8 mouse cellular contexts compared by ENCODE assay signal in the genomic region with DNA sequence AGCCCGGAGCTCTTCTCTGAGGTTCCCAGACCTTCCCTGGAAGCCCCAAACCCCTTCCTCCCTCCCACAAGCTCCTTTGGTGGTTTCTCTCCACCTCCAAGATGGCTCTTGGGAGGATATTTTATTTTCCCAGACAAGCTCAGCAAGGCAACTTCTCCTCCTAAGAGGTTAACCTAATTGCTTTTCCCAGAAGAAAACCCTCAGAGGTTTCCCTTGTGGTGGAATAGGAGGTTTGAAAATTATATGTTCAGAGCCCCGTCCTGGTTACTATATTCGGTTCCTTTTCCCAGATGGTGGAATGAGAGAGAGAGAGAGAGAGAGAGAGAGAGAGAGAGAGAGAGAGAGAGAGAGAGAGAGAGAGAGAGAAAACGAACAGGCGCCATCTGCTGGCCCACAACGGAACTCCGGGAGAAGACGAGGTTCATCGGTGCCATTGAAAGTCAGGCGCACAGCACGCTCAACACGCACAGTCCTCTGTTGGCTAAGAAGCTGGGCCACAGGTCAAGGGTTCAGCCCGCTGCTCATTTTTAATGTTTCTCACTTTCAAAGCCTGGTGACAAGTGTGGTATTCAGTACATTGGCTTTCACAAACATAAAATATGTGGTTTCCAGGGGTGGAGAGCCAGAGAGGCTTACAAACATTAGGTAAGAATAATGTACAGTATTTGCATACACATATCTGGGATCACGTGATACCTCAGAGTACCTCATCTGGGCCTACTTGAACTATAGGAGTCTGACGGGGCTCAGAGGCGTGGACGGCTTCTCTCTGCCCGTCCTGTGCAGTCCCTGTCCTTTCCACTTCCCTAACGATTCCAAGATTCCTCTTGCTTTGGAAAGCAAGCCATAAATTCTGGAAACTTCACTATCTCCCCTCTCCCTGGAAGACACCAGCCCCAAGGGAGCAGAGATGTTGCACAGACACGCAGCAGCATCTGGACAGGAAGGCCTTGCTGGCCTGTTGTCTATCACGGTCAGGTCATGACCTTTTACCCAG. TPM values are rescaled to one million over a fixed set of nuclear protein-coding genes. Genes with fewer than 3 reads are reported as not detected.
DNase-seq lines count a peak whose midpoint lies in the region; ATAC-seq and TF ChIP-seq lines count a peak whose summit lies in the region.

No protein-coding gene starts in this region.

- DNase-seq in 416B (ENCODE audit: low read depth) (peak; percentile 84), MEL (ENCODE audit: low read depth, low spot score) (peak; percentile 94)
- DNase-seq in cerebellum, postnatal 4 days (ENCODE audit: low spot score in 2 of 2): peak; percentile 58 to 79
- peak; percentile 80 for DNase-seq in gastrocnemius, postnatal 10 days
- DNase-seq in kidney, adult 18-20 months: peak; percentile 79
- peak; percentile 33 to 54 for DNase-seq in natural killer cell, adult 2 months (ENCODE audit: low spot score in 2 of 2)
- peak; percentile 68 for DNase-seq in thymus, postnatal 14 days

- H3K4me1 ChIP-seq in MEL (ENCODE audit: control insufficient read depth in 1 of 2, insufficient read depth in 2 of 2, low read length in 2 of 2): peaks cover 3 to 16% of the 10 kb centered on the region in 2 experiments; a peak in 3 of 4 replicates
- H3K4me1 ChIP-seq in liver, embryonic 12.5 days: peaks cover 19% of the 10 kb centered on the region; the same call in 1 of the 2 replicates

- WGBS in liver, embryonic 12.5 days (ENCODE audit: insufficient replicate concordance): 42% methylated on average over 21 of the region's 21 CpGs

- TF ChIP-seq POLR2A in MEL (IDR thresholded peaks at IDR 0.05; ENCODE audit: control insufficient read depth in 1 of 2, insufficient read depth in 1 of 2, low read depth in 1 of 2, low read length in 2 of 2, poor library complexity in 1 of 2): peak; percentile 42 to 64; a peak in 2 of 4 replicates

- H3K9me3 ChIP-seq in MEL (replicated peaks; ENCODE audit: insufficient read depth, low read length): no peaks in the 10 kb centered on the region
- no peaks in the 10 kb centered on the region for H3K9me3 ChIP-seq in liver, embryonic 12.5 days (replicated peaks)

- ATAC-seq in liver, embryonic 12.5 days: peak; percentile 45; the same call in 1 of the 2 replicates

- no peaks in the 10 kb centered on the region for H3K27me3 ChIP-seq in MEL (ENCODE audit: control insufficient read depth in 1 of 2, insufficient read depth in 2 of 2, low read length in 2 of 2)
- H3K27me3 ChIP-seq in liver, embryonic 12.5 days (replicated peaks): no peaks in the 10 kb centered on the region

- no peak overlapping the region for H3K4me2 ChIP-seq in liver, embryonic 12.5 days

- H3K4me3 ChIP-seq in MEL (ENCODE audit: control insufficient read depth in 1 of 2, insufficient read depth in 1 of 2, low read depth in 2 of 2, low read length in 2 of 2): peak overlapping the region; percentile 23 to 30; a peak in 3 of 4 replicates
- no peak overlapping the region for H3K4me3 ChIP-seq in liver, embryonic 12.5 days

- no peaks in the 10 kb centered on the region for H3K79me2 ChIP-seq in MEL (ENCODE audit: control insufficient read depth, insufficient read depth, low read length, poor library complexity)

- TF ChIP-seq RAD21 in MEL (IDR thresholded peaks at IDR 0.05; ENCODE audit: low read depth, low read length): peak; percentile 49

- TF ChIP-seq CTCF in MEL (IDR thresholded peaks at IDR 0.05 in 2 of 3, conservative IDR thresholded peaks at IDR 0.05 in 1 of 3; ENCODE audit: control insufficient read depth in 1 of 3, insufficient read depth in 1 of 3, low read depth in 2 of 3, low read length in 3 of 3, poor library complexity in 1 of 3, severe bottlenecking in 1 of 3): peak; percentile 71 to 82 (median 79)

- TF ChIP-seq EP300 in MEL (IDR thresholded peaks at IDR 0.05; ENCODE audit: low read depth in 1 of 2, low read length in 2 of 2): no peak

- peak overlapping the region; percentile 78 for H3K27ac ChIP-seq in MEL (ENCODE audit: control insufficient read depth, low read depth, low read length)
- H3K27ac ChIP-seq in liver, embryonic 12.5 days: no peak overlapping the region

- peak overlapping the region; percentile 73 for H3K9ac ChIP-seq in MEL (ENCODE audit: control insufficient read depth, low read depth, low read length, poor library complexity, severe bottlenecking)
- 0 out of 2 replicates have a peak overlapping the region, but pooled peaks have one; percentile 17 for H3K9ac ChIP-seq in liver, embryonic 12.5 days

- H3K36me3 ChIP-seq in MEL (ENCODE audit: control insufficient read depth in 1 of 2, insufficient read depth in 2 of 2, low read length in 2 of 2): peaks cover 0 to 11% of the 10 kb centered on the region in 2 experiments; a peak in 2 of 4 replicates
- no peaks in the 10 kb centered on the region for H3K36me3 ChIP-seq in liver, embryonic 12.5 days

TF ChIP-seq in MEL, 35 proteins besides CTCF, POLR2A, EP300 and RAD21:
- TF ChIP-seq ETS1 (IDR thresholded peaks at IDR 0.05; ENCODE audit: low read depth, low read length) (no peak), ZMIZ1 (IDR thresholded peaks at IDR 0.05; ENCODE audit: low read depth, low read length) (peak; percentile 26; the same call in 1 of the 2 replicates), BHLHE40 (IDR thresholded peaks at IDR 0.05; ENCODE audit: borderline replicate concordance, low read depth, low read length) (peak; percentile 34; the same call in 1 of the 2 replicates), ZKSCAN1 (IDR thresholded peaks at IDR 0.05; ENCODE audit: low read depth, low read length) (no peak), HCFC1 (IDR thresholded peaks at IDR 0.05; ENCODE audit: low read depth, low read length) (peak; percentile 35; the same call in 1 of the 2 replicates), ZC3H11A (IDR thresholded peaks at IDR 0.05; ENCODE audit: low read depth, low read length) (0 out of 2 replicates have a peak, but pooled peaks have one; percentile 26), CHD1 (IDR thresholded peaks at IDR 0.05; ENCODE audit: low read depth, low read length) (no peak), SMC3 (IDR thresholded peaks at IDR 0.05; ENCODE audit: low read depth, low read length) (peak; percentile 77), TCF12 (IDR thresholded peaks at IDR 0.05; ENCODE audit: low read depth, low read length) (peak; percentile 11; the same call in 1 of the 2 replicates), NELFE (IDR thresholded peaks at IDR 0.05; ENCODE audit: low read depth, low read length) (peak; percentile 48; the same call in 1 of the 2 replicates), USF1 (IDR thresholded peaks at IDR 0.05; ENCODE audit: low read depth, low read length) (peak; percentile 95), MYC (IDR thresholded peaks at IDR 0.05; ENCODE audit: low read depth, low read length) (0 out of 2 replicates have a peak, but pooled peaks have one; percentile 22), JUND (IDR thresholded peaks at IDR 0.05; ENCODE audit: low read depth, low read length) (peak; percentile 100), SIN3A (IDR thresholded peaks at IDR 0.05; ENCODE audit: low read length) (peak; percentile 17; the same call in 1 of the 2 replicates), MAZ (IDR thresholded peaks at IDR 0.05; ENCODE audit: low read depth, low read length) (no peak), USF2 (IDR thresholded peaks at IDR 0.05; ENCODE audit: borderline replicate concordance in 1 of 2, insufficient read depth in 1 of 2, low read depth in 1 of 2, low read length in 2 of 2) (peak; percentile 67 to 75; a peak in 2 of 4 replicates)

RNA-seq across cellular contexts. Expression of gene Zfp36l1, which starts 33.7 kb away (rescaled TPM):
- 1.2 and 1.5 TPM in 2 replicates for total RNA-seq in MEL (2012; rRNA removed)
- polyA plus RNA-seq in MEL (2012; ENCODE audit: insufficient read depth in 1 of 2, insufficient read length in 2 of 2, low read depth in 1 of 2, low replicate concordance in 2 of 2, missing spikeins in 1 of 2): 10 to 100 TPM in 1 of 2 experiments, not detected in 1; 22.5 TPM
- 10 to 100 TPM; 80.4 to 90.5 TPM for total RNA-seq in gastrocnemius, postnatal 10 days (2021)
- polyA plus RNA-seq in liver, embryonic 12.5 days (2016; fragmentation: Nextera tagmentation; extraction: Ambion mirVana): 23.9 and 24.2 TPM in 2 replicates

Comparison
In these comparisons a context has a peak if more than half of its experiments do, and no peak if none do; other contexts are left out.
1. DNase-seq: peak in every context shown above with its lines; median percentile 94 in MEL; 84 in 416B; 80 in gastrocnemius, postnatal 10 days; 79 in kidney, adult 18-20 months; 68 in cerebellum, postnatal 4 days; 68 in thymus, postnatal 14 days; 44 in natural killer cell, adult 2 months.
2. RNA of gene Zfp36l1, which starts 33.7 kb away (total RNA-seq): 80.4 to 90.5 TPM in gastrocnemius, postnatal 10 days; 1.2 to 1.5 TPM in MEL; every median in the first group is over 10 times any median in the second.